ENCODE assay signal across 24 mouse cellular contexts in genomic region chr2:119990881-119991280, GRCm38 (mm10).
"Had no signal": no experiment of that assay in that cellular context is flagged by ENCODE, and none has a peak within 500 bp of the region (broad histone marks: within the 10 kb centered on the region; RNA-seq: fewer than 3 reads in every experiment).

No protein-coding gene starts in this region.

- H3K36me3 ChIP-seq: forebrain, embryonic 15.5 days; heart, embryonic 15.5 days; hindbrain, embryonic 15.5 days; limb, embryonic 10.5 days; liver, embryonic 13.5 days; liver, embryonic 15.5 days had no signal

- DNase-seq: gastrocnemius, adult 2 months; gastrocnemius, postnatal 10 days; gastrocnemius, postnatal 25 days; heart, adult 18-20 months; heart, postnatal 14 days; heart, postnatal 36 days; kidney, adult 18-20 months; kidney, postnatal 25 days; kidney, postnatal 4 days; liver; liver, embryonic 13.5 days had no signal

- H3K9me3 ChIP-seq: forebrain, embryonic 15.5 days; heart, embryonic 13.5 days; heart, embryonic 15.5 days; hindbrain, embryonic 13.5 days; hindbrain, embryonic 15.5 days; limb, embryonic 10.5 days; limb, embryonic 12.5 days; liver, embryonic 13.5 days; liver, embryonic 15.5 days had no signal

- ATAC-seq: forebrain, embryonic 15.5 days; hindbrain, postnatal 0 days had no signal

- H3K4me3 ChIP-seq: forebrain, embryonic 15.5 days; gastrocnemius, adult 2 months; heart, embryonic 13.5 days; heart, embryonic 15.5 days; hindbrain, embryonic 13.5 days; hindbrain, embryonic 15.5 days; left cerebral cortex, adult 2 months; limb, embryonic 10.5 days; limb, embryonic 12.5 days; liver, embryonic 13.5 days; liver, embryonic 15.5 days had no signal

- H3K9ac ChIP-seq: forebrain, embryonic 15.5 days; heart, embryonic 13.5 days; heart, embryonic 15.5 days; hindbrain, embryonic 13.5 days; hindbrain, embryonic 15.5 days; limb, embryonic 12.5 days; liver, embryonic 13.5 days; liver, embryonic 15.5 days had no signal

- H3K4me1 ChIP-seq: forebrain, embryonic 15.5 days had no signal

- H3K27ac ChIP-seq: forebrain, embryonic 15.5 days; heart, embryonic 13.5 days; heart, embryonic 15.5 days; hindbrain, embryonic 13.5 days; hindbrain, embryonic 15.5 days; hindbrain, postnatal 0 days; kidney, postnatal 0 days; left cerebral cortex, adult 2 months; limb, embryonic 10.5 days; limb, embryonic 12.5 days; liver, embryonic 13.5 days; liver, embryonic 15.5 days had no signal

- H3K4me2 ChIP-seq: forebrain, embryonic 15.5 days; heart, embryonic 11.5 days; heart, embryonic 13.5 days; heart, embryonic 15.5 days; hindbrain, embryonic 13.5 days; hindbrain, embryonic 15.5 days; limb, embryonic 12.5 days; liver, embryonic 11.5 days; liver, embryonic 13.5 days; liver, embryonic 15.5 days had no signal

- H3K27me3 ChIP-seq: forebrain, embryonic 15.5 days; heart, embryonic 13.5 days; heart, embryonic 15.5 days; hindbrain, embryonic 13.5 days; hindbrain, embryonic 15.5 days; limb, embryonic 12.5 days; liver, embryonic 13.5 days; liver, embryonic 15.5 days had no signal
